Mouse (Mus musculus) layer of hippocampus, postnatal 36 days (tissue): ENCODE data around the gene Prickle2. TPM values are rescaled to one million over a fixed set of nuclear protein-coding genes. Genes with fewer than 3 reads are reported as not detected.

ENCODE experiments used
- DNase-seq, 2 experiments: peaks; one replicate each; pipeline ENCODE4 v3.0.0; 2022
- total RNA-seq, 2 experiments: library from RNA; stranded (reverse); gene quantifications; 2 replicates each; pipeline ENCODE4 v1.2.3; 2021

Gene Prickle2
- total RNA-seq, 2 experiments from 2014 or later = 199 to 212 TPM

DNA sequence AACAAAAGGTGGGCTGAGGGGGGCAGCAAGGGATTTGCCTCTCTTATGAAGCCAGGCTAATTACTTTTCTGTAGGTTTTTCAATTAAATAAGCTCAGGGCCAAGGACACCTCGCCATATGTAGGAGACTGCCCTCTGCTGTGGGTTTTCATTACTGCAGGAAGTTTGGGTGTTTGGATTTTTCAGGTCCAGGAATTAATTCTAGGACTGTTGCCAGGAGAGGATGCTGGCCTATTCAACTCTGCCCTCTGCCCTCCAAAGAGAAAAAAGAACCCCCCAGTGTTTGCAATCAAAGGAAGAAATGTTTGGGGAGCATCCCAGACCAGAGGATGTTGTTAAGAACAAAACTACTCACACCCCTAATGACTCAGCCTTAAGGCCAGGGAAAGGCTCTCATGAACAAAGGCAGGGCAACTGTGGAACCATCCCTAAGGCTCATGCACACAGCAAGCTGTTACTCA is 40.4 kb downstream of the Prickle2 start:
- peak; percentile 58 to 82 for DNase-seq

- peak; percentile 29 to 33 for DNase-seq
Measured at GRCm38 (mm10) chr6:92663885-92664284, 42.1 kb downstream of the Prickle2 start.

DNA sequence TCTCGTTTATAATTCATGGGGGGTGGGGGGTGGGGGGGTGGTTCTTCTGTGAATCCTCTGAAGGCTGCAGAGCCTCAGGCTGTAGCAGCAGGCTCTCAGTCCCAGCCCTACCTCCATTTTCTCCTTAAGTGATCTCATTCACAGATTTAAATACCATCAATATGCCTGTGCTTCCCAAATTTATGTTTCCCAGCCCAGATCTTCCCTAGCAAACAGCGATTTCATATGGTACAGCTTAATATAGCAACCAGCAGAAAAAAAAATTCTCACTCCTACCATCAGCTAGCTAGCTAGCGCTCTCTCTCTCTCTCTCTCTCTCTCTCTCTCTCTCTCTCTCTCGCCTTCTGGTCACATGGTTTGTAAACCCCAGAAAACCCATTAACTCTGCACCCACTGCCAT is 42.5 kb downstream of the Prickle2 start:
- no peak for DNase-seq

- DNase-seq = no peak
Measured at GRCm38 (mm10) chr6:92649063-92649462, 56.9 kb downstream of the Prickle2 start.

- no peak for DNase-seq
Measured at GRCm38 (mm10) chr6:92648571-92648970, 57.4 kb downstream of the Prickle2 start.

DNA sequence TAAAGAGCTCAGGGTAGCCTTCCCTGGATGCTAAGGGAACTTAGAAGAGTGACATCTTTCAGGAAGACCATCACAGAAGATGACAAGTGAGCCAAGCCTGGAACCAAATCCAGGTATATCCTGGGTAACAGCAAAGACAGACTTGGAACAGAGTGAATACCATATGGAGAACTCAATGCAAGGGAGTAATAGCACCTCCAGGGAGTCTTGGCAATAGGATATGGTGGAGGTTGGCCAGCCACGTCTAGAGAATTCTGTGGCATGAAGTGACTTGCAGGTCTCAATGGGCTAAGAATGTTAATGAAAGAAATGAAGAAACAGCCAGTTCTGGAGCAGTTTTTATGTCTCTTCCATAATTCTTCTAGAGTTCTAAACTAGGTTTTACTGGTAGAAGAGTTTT is 63.0 kb downstream of the Prickle2 start:
- DNase-seq = no peak

GRCm38 (mm10) chr6:92641956-92642355 is 64.0 kb downstream of the Prickle2 start:
- no peak for DNase-seq

GRCm38 (mm10) chr6:92640896-92641295 is 65.1 kb downstream of the Prickle2 start:
- DNase-seq = no peak

- DNase-seq = no peak
Measured at GRCm38 (mm10) chr6:92636431-92636830, 69.5 kb downstream of the Prickle2 start.

DNA sequence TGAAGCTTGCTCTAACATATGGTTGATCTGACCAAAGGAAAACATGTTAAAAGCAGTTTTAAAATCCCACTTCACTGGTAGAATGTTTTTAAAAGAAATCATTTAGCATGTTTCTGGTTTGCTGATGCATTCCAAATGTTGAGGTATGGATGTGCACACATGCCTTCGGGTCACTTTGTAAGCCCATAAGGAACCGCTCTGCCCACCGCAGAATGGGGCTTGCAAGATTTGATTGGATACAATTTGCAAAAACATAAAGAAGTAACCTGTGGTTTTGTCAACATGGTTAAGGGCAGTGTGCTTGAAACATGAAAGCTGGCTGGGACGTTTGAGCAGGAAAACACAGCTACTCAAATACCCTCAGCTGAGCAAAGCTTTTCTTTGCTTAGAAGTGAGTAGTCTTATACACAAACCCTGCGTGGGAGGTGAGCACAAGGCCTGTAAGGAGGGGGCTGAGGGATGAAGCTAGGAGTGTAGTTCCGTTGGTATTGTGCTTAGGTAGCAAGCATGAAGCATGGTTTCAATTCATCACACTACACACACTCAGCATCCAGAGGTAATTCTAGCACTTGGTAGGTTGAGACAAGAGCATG is 71.0 kb downstream of the Prickle2 start:
- DNase-seq = no peak

DNA sequence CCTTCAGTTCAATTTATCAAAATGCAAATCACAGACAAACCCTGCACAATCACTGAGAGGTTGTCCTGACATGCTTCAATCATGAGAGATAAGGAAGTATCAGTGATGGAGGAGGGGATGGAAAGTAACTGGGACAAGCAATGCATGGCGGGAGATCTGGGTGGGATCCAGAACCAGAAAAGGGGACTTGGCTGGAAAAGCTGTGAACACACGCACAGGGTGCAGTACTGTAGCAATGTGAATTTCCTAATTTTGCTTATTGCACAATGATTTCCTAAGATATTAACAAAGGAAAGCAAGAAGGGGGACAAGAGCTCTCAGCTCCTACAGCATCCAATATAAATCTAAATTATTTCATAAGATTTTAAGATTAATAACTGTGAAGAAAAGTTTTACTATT is 75.0 kb downstream of the Prickle2 start:
- no peak for DNase-seq

DNA sequence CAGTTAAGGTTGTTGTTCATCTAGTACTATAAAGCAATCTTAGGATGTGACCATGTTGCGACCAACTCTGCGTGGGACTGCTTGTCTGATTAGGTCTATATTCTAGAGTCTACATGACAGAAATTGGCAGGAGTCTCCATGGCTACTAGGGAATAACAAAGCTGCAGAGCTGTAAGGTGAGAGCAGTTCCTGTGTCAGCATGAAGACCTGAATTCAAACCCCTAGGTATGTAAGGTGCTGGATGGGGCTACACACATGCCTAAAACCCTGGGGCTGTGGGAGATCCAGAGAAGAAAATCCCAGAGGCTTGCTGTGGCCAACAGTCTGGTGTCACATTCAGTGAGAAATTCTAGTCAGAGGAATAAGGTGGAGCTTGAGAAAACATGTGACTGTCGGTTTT is 78.2 kb downstream of the Prickle2 start:
- no peak for DNase-seq

- DNase-seq = no peak
Measured at GRCm38 (mm10) chr6:92627048-92627617, 78.8 kb downstream of the Prickle2 start.

DNA sequence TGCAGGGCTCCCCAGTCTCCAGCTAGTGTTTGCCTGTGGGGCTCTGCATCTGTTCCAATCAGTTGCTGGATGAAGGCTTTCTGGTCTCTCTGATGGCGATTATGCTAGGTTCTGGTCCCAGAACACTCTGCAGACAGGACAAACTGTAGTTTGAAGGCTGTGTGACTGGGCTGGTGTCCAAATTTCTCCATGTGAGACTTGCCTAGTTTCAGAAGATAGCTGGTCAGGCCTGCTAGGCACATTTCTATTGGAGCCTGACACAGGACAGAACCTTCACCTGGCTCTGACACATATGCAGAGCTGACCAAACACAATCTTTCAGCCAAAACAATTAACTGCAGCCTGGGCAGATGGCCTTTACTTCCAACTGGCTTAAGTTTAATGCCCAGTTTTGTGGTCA is 80.0 kb downstream of the Prickle2 start:
- DNase-seq = no peak

GRCm38 (mm10) chr6:92624306-92624705 is 81.6 kb downstream of the Prickle2 start:
- no peak for DNase-seq

- no peak for DNase-seq
Measured at GRCm38 (mm10) chr6:92617183-92617582, 88.8 kb downstream of the Prickle2 start.

- no peak for DNase-seq
Measured at GRCm38 (mm10) chr6:92614771-92615170, 91.2 kb downstream of the Prickle2 start.

DNA sequence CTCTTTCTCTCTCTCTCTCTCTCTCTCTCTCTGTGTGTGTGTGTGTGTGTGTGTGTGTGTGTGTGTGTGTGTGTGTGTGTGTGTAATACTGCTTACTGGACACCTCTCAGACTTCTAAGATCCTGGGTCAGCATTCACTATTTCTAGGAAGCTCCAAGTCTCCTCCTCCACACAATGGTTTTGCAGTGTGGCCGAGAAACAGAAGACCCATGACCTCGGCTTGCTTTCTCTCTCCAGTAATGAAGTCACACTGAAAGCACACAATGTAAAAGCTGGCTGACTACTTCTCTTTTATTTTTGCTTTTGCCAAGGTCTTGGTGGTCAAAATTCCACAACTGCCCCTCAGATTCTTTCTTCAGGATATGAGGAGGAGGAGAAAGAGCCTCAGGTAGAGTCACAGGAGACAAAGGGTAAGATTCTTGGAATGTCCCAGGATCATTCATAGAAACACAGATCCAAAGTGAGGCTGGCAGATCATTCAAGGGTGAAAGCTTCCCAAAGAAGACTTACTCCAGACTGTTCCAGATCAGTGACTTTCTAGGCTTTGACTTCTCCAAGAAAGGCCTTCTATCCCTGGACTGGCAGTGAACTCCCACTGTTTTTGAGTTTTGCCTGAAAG is 93.7 kb downstream of the Prickle2 start:
- DNase-seq = no peak

DNA sequence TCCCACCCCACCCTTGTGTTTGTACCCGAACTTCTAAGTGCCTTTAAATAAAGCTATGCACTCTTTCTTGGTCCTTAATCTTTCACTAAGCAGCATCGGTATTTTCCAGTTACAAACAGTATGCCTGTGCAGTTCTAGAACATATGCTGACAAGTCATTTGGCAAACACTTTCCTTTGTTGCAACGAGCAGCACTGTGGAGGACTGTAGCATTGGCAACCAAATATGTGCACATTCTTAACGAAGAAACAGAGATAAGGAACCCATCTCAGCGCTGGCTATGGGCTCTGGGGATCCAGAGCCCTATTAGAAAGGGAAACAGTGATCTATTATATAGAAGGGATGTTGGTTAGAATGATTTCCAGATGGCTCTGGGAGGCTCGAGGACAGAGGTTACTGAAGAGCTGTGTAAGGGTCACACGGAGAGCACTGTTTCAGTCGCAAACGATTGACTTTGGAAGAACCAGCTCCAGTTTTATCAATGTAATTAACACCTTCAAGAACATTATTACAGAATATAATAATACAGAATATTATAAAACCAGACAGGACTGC is 96.2 kb downstream of the Prickle2 start:
- peak in 1 of 2 experiments; percentile 44 for DNase-seq

GRCm38 (mm10) chr6:92609078-92609477 is 96.9 kb downstream of the Prickle2 start:
- DNase-seq = no peak

DNA sequence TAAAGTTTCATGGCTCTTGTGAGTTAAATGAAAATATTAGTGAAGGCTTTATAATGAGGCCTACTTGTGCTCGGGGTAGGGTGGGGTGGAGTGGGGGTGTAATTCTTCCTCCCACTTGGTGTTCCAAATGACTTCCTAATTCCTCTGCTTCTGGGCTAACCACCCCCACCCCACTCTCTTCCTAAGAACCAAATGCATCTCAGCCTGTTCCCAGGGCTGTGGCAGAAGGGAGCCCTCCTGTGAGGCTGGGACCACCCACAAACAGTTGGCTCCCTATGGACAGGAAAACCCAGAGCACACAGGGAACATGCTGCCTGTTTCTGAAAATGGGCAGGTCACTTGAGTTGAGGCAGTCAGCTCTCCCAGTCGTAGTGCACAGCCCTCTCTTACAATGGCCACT is 100.8 kb downstream of the Prickle2 start:
- peak; percentile 45 to 63 for DNase-seq

DNA sequence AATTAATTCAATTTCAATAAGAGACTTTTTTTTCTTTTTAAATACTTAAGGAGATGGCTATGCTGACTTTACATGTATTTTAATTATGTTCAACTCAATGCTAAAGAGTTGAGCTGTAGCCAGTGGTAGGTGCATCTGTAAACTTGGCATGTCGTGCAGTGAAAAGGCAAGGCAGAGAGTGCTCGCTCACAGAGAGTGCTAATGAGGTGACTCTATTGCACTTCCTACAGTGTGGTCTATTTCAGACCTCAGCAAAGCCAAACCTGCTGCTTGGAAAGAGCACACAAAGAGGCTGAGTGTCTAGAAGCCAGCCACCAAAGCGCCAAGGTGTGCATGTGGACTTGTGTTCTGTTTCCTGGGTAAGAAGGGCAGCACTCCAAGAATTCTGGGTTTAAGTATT is 109.6 kb downstream of the Prickle2 start:
- no peak for DNase-seq

GRCm38 (mm10) chr6:92589381-92590065 is 116.4 kb downstream of the Prickle2 start:
- peak in 1 of 2 experiments; percentile 31 for DNase-seq
